Mouse (Mus musculus): Measurements from ENCODE around the gene Rnaseh2a. TPM values are rescaled to one million over a fixed set of nuclear protein-coding genes. Genes with fewer than 3 reads are reported as not detected.

The Rnaseh2a gene
- polyA plus RNA-seq, 1 experiment from 2014 or later, result 62.1 TPM

DNA sequence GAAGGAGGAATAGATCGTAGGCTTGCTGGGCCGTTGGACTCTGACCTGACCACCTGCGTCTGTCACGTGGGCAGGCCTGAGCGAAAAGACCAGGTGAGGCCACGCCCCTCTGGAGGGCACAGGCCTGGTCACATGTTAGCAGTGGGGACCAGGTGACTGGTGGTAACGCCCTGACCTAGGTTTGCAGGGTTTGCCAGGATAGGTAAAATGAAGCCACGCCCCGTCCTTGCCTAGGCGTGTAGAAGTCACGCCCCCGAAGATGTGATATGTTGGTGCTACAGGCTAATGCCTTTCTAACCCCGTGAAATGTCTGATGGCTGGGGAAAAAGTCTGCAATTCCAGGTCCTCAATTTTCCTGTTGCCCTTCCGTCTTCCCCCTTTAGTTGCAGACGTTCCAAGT is 21.3 kb upstream of the Rnaseh2a start:
- ATAC-seq (ENCODE audit: low FRiP score), result peak; percentile 55
- Histone ChIP-seq H3K27ac (peak overlapping the region; percentile 73), H3K4me1 (replicated peaks) (peaks cover 29% of the 10 kb centered on the region), H3K9me3 (no peaks in the 10 kb centered on the region), H3K36me3 (peaks cover 3% of the 10 kb centered on the region; the same call in 1 of the 2 replicates), H3K4me3 (peak overlapping the region; percentile 55), H3K4me2 (peak overlapping the region; percentile 86), H3K27me3 (peaks cover 56% of the 10 kb centered on the region), H3K9ac (peak overlapping the region; percentile 78)
- 3% methylated on average over 15 of the region's 15 CpGs for WGBS

DNA sequence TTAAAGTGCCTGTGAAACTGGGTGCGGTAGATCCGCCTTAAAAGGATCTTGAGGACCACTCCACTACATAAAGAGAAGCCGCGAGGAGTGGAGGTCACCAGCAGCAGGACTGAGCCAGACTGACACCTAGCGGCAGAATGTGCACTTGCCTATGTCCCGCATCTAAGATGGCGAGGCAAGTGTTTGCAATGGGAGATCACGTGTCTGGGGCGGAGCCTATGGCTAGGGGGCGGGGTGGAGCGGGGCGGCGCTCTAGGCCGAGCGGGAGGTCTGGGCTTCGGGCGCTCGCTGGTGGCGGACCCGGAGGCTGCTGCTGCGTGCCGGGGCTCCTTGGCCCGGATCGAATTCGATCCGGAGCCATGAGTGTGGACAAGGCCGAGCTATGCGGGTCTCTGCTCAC is 20.8 kb upstream of the Rnaseh2a start, which contains the start of gene Hook2:
Hook2 (plus strand) TSS at position 255 of the 400 bp plus-strand sequence.
- ATAC-seq (ENCODE audit: low FRiP score), result peak; percentile 89
- H3K4me1 ChIP-seq (replicated peaks), result peaks cover 30% of the 10 kb centered on the region
- WGBS, result 0% methylated on average over 28 of the region's 28 CpGs
- peaks cover 55% of the 10 kb centered on the region for H3K27me3 ChIP-seq
- H3K9me3 ChIP-seq, result no peaks in the 10 kb centered on the region
- peak within 1 kb of the TSS; percentile 78 for H3K9ac ChIP-seq
- peak within 1 kb of the TSS; percentile 86 for H3K4me2 ChIP-seq
- peak within 1 kb of the TSS; percentile 55 for H3K4me3 ChIP-seq
- no peaks in the 10 kb centered on the region; the same call in 1 of the 2 replicates for H3K36me3 ChIP-seq
- peak within 1 kb of the TSS; percentile 85 for H3K27ac ChIP-seq

DNA sequence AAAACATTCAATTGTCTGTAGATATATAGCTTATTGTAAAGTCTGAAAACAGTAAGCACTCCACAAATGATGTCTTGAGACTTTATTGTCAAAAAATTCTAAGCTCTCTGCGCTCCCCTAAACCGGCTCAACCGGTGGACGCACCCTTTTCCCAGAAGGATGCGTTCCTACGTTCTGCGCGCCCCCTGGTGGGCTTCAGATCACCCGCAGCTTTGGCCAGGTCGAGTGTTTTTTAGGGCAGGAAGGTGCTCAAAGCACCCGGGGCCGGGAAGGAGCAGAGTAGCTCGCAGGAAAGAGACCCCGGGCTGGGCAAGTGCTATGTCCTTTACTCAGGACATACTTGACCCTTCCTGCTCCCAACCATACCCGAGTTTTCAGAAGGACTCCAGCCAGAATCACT is 20.2 kb upstream of the Rnaseh2a start:
- H3K4me2 ChIP-seq, result peak overlapping the region; percentile 86
- H3K27me3 ChIP-seq, result peaks cover 51% of the 10 kb centered on the region
- H3K27ac ChIP-seq, result peak overlapping the region; percentile 85
- H3K4me1 ChIP-seq (replicated peaks), result peaks cover 36% of the 10 kb centered on the region
- peak overlapping the region; percentile 55 for H3K4me3 ChIP-seq
- ATAC-seq (ENCODE audit: low FRiP score), result peak; percentile 60
- WGBS, result under 1% methylated on average over 15 of the region's 15 CpGs
- no peaks in the 10 kb centered on the region for H3K9me3 ChIP-seq
- H3K36me3 ChIP-seq, result no peaks in the 10 kb centered on the region
- peak overlapping the region; percentile 75 for H3K9ac ChIP-seq

DNA sequence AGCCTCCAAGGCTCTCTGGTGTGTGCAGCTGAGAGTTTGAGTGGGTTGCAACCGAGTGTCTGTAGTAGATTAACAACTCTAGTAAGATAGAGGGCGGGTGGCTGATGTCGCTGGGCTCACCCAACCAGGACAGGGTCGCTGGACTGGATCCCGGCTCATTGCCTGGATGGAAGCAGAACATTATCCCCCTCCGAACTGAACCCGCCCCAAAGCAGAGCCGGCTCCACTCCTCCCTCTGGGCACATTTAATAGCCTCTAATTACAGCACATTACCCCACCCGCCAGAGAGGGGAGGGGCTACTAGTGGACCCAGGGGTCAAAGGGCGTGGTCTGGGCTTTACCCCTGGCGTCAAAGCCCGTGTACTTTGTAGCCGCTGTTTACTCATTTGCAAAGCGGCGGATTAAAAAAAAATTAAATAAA is 19.8 kb upstream of the Rnaseh2a start:
- 16% methylated on average over 15 of the region's 15 CpGs for WGBS
- ATAC-seq (ENCODE audit: low FRiP score), result no peak
- Histone ChIP-seq H3K27ac (no peak overlapping the region), H3K9me3 (no peaks in the 10 kb centered on the region), H3K9ac (peak overlapping the region; percentile 75; the same call in 1 of the 2 replicates), H3K4me3 (no peak overlapping the region), H3K27me3 (peaks cover 51% of the 10 kb centered on the region), H3K4me2 (peak overlapping the region; percentile 86), H3K4me1 (replicated peaks) (peaks cover 40% of the 10 kb centered on the region), H3K36me3 (no peaks in the 10 kb centered on the region)

DNA sequence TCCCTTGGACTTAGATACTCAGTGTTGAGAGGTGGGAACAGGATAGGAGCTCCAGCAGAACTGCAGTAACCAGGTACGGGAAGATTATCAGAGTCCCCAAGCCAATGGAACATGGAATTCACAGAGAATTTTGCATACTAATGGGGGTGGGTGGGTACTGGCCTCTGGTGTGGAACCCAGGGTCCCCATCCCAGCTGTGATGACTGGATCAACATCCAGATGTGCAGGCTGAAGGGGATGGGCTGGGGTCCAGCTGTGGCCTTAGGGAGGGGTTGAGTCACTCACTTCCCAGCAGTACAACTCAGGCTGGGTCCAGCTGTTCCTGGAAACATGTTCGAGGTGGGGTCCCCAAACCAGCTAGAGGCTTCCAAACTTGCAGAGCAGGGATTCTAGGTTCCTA is 18.3 kb upstream of the Rnaseh2a start:
- Histone ChIP-seq H3K9me3 (no peaks in the 10 kb centered on the region), H3K9ac (no peak overlapping the region), H3K36me3 (no peaks in the 10 kb centered on the region), H3K27ac (no peak overlapping the region), H3K4me2 (no peak overlapping the region), H3K4me3 (no peak overlapping the region), H3K27me3 (peaks cover 50% of the 10 kb centered on the region), H3K4me1 (replicated peaks) (peaks cover 41% of the 10 kb centered on the region)
- no peak for ATAC-seq (ENCODE audit: low FRiP score)
- WGBS, result 65% methylated on average over 2 of the region's 2 CpGs

DNA sequence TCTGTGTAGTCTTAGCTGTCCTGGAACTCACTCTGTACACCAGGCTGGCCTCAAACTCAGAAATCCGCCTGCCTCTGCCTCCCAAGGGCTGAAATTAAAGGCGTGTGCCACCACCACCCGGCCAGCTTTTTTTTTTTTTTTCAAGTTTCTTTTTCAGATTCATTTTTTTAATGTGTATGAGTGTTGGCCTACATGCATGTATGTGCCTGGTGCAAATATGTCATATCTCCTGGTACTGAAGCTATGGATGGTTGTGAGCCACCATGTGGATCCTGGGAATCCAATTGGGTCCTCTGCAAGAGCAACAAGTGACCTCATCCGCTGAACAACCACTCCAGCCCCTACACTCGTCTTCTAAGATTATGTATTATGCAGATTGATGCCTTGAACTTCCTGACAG is 17.8 kb upstream of the Rnaseh2a start:
- Histone ChIP-seq H3K9ac (no peak overlapping the region), H3K4me2 (no peak overlapping the region), H3K4me1 (replicated peaks) (peaks cover 41% of the 10 kb centered on the region), H3K36me3 (no peaks in the 10 kb centered on the region), H3K9me3 (no peaks in the 10 kb centered on the region), H3K27me3 (peaks cover 55% of the 10 kb centered on the region), H3K27ac (no peak overlapping the region), H3K4me3 (no peak overlapping the region)
- ATAC-seq (ENCODE audit: low FRiP score), result no peak
- WGBS, result 85% methylated on average over 5 of the region's 5 CpGs

DNA sequence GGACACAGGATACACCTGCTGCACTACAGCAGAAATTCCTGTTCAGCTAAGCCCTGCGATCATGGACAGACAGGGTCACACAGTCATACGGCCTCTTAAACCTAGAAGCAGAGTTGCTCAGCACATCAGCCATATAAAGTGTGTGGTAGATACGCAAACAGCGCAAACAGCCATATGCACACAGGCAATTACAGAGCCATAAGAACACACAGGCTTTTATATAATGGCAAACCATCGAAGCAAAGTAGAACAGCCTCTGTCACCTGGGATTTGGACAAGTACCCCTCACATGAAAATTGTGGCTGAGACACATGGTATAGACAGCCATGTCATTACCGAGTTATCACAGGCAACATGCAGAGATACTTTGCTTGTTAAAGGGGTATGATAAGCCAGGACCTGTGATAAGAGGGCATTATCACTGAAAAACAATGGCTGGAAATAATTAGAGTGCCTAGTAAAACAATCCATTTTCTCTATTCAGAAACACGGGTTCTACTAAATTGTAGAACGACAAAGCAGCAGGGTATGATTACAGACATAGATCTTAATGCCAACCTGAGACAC is 16.9 kb upstream of the Rnaseh2a start:
- Histone ChIP-seq H3K4me1 (replicated peaks) (peaks cover 46% of the 10 kb centered on the region), H3K27me3 (peaks cover 64% of the 10 kb centered on the region), H3K9ac (peak overlapping the region; percentile 77; the same call in 1 of the 2 replicates), H3K4me2 (peak overlapping the region; percentile 100), H3K4me3 (peak overlapping the region; percentile 48), H3K9me3 (no peaks in the 10 kb centered on the region), H3K36me3 (no peaks in the 10 kb centered on the region), H3K27ac (peak overlapping the region; percentile 79)
- WGBS, result 38% methylated on average over 8 of the region's 8 CpGs
- no peak for ATAC-seq (ENCODE audit: low FRiP score)

DNA sequence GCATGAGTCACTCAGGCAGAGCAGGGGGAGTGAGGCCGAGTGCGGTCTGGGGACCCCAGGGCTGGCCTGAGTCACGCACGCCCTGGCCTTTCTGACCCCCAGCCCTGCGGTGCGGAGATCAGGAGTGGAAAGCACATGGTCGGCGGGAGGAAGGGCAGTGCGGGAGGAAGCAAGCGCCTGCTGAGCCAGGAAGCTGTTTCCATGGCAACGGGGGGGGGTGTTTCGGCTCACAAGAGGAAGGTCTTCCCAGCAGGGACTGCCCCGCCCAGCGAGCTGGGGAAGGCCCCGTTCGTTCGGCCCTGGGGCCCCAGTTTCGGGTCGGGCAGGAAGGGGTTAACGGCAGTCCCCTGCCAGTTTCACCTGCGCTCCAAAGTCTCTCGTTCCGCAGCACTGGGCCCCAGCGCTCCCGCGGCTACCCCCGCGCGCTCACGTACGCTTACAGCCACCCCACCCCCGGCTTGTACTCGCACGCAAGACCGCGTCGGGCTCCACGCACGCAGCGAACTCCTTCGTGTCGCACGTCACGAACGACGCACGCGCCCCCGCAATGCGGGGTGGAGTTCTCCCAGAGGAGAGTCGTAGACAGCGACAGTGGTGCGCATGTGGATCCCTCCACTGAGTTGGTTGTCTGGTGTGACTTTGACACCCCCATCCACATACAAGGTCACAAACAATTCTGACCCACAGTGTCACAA is 16.3 kb upstream of the Rnaseh2a start:
- Histone ChIP-seq H3K4me2 (peak overlapping the region; percentile 100), H3K4me3 (peak overlapping the region; percentile 48), H3K4me1 (replicated peaks) (peaks cover 46% of the 10 kb centered on the region), H3K9me3 (no peaks in the 10 kb centered on the region), H3K9ac (peak overlapping the region; percentile 77), H3K36me3 (no peaks in the 10 kb centered on the region), H3K27ac (peak overlapping the region; percentile 79), H3K27me3 (peaks cover 69% of the 10 kb centered on the region)
- 1% methylated on average over 52 of the region's 53 CpGs for WGBS
- ATAC-seq (ENCODE audit: low FRiP score), result peak; percentile 34

DNA sequence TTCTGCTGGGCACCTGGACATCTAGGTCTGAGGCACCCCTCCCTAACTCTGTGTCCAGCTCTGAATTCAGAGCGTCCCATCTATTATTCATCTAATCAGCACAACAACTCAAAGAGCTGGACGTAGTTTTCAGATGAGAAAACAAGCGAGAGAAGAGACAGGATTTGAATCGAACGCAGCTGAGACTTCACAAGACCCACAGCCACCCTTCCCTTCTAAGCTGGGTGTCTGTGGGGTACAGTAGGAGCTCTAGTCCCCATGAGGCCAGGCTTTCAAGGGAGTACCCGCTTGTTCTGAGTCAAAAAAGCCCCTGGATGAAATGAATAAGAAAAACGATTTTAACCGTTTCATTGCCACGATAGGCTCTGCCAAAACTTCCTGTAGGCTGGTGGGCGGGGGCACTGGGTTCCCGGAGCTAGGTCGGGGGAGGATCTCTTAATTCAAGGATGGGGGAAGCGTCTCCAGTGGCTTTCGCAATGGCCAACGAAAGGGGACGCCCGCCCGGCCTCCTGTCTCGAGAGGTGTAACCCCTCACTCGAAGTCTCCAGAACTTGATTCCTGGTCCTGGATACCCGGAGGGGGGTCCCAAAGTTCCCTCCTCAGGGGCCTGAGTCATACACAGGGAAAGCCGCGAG is 15.6 kb upstream of the Rnaseh2a start:
- H3K27ac ChIP-seq, result peak overlapping the region; percentile 79
- peak overlapping the region; percentile 77 for H3K9ac ChIP-seq
- no peaks in the 10 kb centered on the region for H3K36me3 ChIP-seq
- peaks cover 51% of the 10 kb centered on the region for H3K4me1 ChIP-seq (replicated peaks)
- no peak for ATAC-seq (ENCODE audit: low FRiP score)
- H3K4me2 ChIP-seq, result peak overlapping the region; percentile 100
- H3K4me3 ChIP-seq, result peak overlapping the region; percentile 48
- no peaks in the 10 kb centered on the region for H3K9me3 ChIP-seq
- WGBS, result under 1% methylated on average over 23 of the region's 23 CpGs
- peaks cover 76% of the 10 kb centered on the region for H3K27me3 ChIP-seq

DNA sequence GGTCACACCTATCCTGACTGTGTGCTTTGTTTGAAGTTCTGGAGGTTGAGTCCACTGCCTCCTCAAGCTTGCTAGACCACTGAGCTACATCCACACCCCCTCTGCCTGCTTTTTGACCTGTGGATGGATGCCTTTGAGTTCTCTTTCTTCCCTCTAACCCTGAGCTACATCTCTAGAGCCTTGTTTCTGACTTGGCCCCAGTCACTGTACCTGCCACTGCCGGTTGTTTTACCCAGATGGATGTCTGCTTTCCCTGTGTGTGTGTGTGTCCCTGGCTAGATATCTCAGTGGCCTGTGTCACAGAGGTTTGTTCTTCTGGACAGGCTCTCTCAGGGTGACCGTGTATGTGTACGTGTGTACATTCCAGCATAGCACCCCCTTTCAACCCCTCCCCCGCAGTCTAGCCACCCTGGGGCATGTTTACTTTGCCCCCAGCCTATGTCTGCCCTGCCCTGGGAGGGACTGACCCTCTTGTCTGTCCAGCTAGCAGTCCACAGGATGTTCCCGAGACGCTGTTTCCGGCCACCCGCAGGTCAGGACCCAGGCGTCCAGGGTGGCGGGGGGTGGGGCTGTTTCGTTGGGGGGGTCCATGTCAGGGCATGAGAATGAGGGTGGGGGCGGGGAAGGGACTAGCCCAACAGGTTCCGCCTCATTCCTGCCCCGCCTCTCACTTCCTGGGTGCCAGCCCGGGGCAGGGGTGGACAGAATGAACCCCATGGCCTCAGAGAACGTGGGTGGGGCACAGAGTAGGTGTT is 14.9 kb upstream of the Rnaseh2a start:
- H3K36me3 ChIP-seq, result no peaks in the 10 kb centered on the region
- H3K27me3 ChIP-seq, result peaks cover 77% of the 10 kb centered on the region
- H3K4me1 ChIP-seq (replicated peaks), result peaks cover 53% of the 10 kb centered on the region
- peak overlapping the region; percentile 62 for H3K27ac ChIP-seq
- peak overlapping the region; percentile 77 for H3K9ac ChIP-seq
- peak overlapping the region; percentile 100 for H3K4me2 ChIP-seq
- no peak for ATAC-seq (ENCODE audit: low FRiP score)
- H3K4me3 ChIP-seq, result no peak overlapping the region
- no peaks in the 10 kb centered on the region for H3K9me3 ChIP-seq
- 12% methylated on average over 16 of the region's 16 CpGs for WGBS

DNA sequence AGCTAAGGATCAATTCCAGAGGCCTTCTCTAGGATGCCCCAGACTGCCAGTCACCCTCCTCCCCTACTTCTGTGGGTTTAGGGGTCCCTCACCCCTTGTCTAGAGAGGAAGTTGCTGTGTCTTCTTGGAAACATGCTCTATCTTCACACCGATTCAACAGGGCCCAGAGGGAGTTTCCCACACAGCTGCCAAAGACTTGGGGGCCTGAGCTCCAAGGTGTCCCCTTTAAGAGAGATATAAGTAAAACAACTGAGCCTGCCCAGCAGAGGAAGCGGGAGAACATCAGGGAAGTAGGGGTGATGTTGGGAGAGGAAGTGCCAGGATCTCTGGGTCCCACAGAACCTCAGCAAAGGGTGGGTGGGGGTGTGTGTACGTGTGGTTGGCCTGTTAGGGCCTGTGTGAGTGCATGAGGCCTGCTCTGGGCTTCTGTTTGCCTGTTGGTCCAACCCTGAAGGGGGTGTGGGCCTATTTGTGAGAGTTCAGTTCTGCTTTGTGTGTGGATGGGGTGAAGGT is 13.0 kb upstream of the Rnaseh2a start:
- peaks cover 67% of the 10 kb centered on the region for H3K27me3 ChIP-seq
- WGBS, result 67% methylated on average over 3 of the region's 3 CpGs
- no peaks in the 10 kb centered on the region for H3K9me3 ChIP-seq
- no peak overlapping the region for H3K4me3 ChIP-seq
- H3K4me2 ChIP-seq, result no peak overlapping the region
- no peaks in the 10 kb centered on the region for H3K36me3 ChIP-seq
- H3K27ac ChIP-seq, result no peak overlapping the region
- H3K4me1 ChIP-seq (replicated peaks), result peaks cover 68% of the 10 kb centered on the region
- ATAC-seq (ENCODE audit: low FRiP score), result no peak
- H3K9ac ChIP-seq, result no peak overlapping the region

Measured in hindbrain, embryonic 13.5 days (tissue).